21 mouse cellular contexts compared by ENCODE assay signal in genomic region chr3:53149625-53150320, GRCm38 (mm10).
A peak's percentile ranks its signal among the peaks of the same experiment; 100 is the strongest.
DNase-seq lines count a peak whose midpoint lies in the region; ATAC-seq and TF ChIP-seq lines count a peak whose summit lies in the region.
"Had no signal": no experiment of that assay in that cellular context is flagged by ENCODE, and none has a peak within 500 bp of the region (broad histone marks: within the 10 kb centered on the region; RNA-seq: fewer than 3 reads in every experiment).

No protein-coding gene starts in this region.

- H3K27me3 ChIP-seq in midbrain, postnatal 0 days (ENCODE audit: insufficient read depth, low read length), result no peaks in the 10 kb centered on the region
- H3K27me3 ChIP-seq in midbrain, embryonic 11.5 days (ENCODE audit: control insufficient read depth, insufficient read depth, low read length), result no peaks in the 10 kb centered on the region
- H3K27me3 ChIP-seq in intestine, embryonic 15.5 days (replicated peaks), result no peaks in the 10 kb centered on the region
- H3K27me3 ChIP-seq: heart, embryonic 15.5 days; lung, embryonic 15.5 days; Patski had no signal

- TF ChIP-seq CTCF in midbrain, postnatal 0 days (IDR thresholded peaks at IDR 0.05), result no peak

- no peak overlapping the region for H3K9ac ChIP-seq in midbrain, postnatal 0 days (replicated peaks; ENCODE audit: low read length, poor library complexity, severe bottlenecking)
- no peak overlapping the region for H3K9ac ChIP-seq in midbrain, embryonic 11.5 days (ENCODE audit: low read length)
- no peak overlapping the region for H3K9ac ChIP-seq in intestine, embryonic 15.5 days
- H3K9ac ChIP-seq: heart, embryonic 15.5 days; liver, embryonic 14.5 days; lung, embryonic 15.5 days had no signal

- no peak for DNase-seq in frontal cortex, postnatal 10 days (ENCODE audit: low spot score in 2 of 2)
- DNase-seq in midbrain, postnatal 0 days (ENCODE audit: low spot score), result peak; percentile 37
- DNase-seq in midbrain, embryonic 11.5 days (ENCODE audit: low spot score, missing footprints), result no peak
- DNase-seq in cerebellum, adult 18-20 months, result peak; percentile 81 to 89
- DNase-seq in cerebellum, postnatal 25 days, result peak; percentile 77 to 83
- DNase-seq in yolk sac, embryonic 10.5 days (ENCODE audit: low spot score), result no peak
- DNase-seq: adrenal gland, postnatal 36 days; heart, adult 2 months; heart, postnatal 4 days; kidney, adult 2 months; kidney, postnatal 14 days; lung, postnatal 4 days; spleen, adult 18-20 months; thymus, adult 2 months had no signal

- no peak overlapping the region for H3K27ac ChIP-seq in midbrain, postnatal 0 days (ENCODE audit: low read depth, low read length)
- no peak overlapping the region for H3K27ac ChIP-seq in midbrain, embryonic 11.5 days (ENCODE audit: low read depth, low read length)
- no peak overlapping the region for H3K27ac ChIP-seq in intestine, embryonic 15.5 days
- H3K27ac ChIP-seq: heart, adult 2 months; heart, embryonic 15.5 days; liver, embryonic 14.5 days; lung, embryonic 15.5 days had no signal

- no peaks in the 10 kb centered on the region for H3K36me3 ChIP-seq in midbrain, postnatal 0 days (ENCODE audit: insufficient read depth, low read length)
- H3K36me3 ChIP-seq in midbrain, embryonic 11.5 days (ENCODE audit: control insufficient read depth, insufficient read depth, low read length), result no peaks in the 10 kb centered on the region
- no peaks in the 10 kb centered on the region for H3K36me3 ChIP-seq in intestine, embryonic 15.5 days
- H3K36me3 ChIP-seq: lung, embryonic 15.5 days had no signal

- H3K4me3 ChIP-seq in midbrain, postnatal 0 days (ENCODE audit: low read depth, low read length), result no peak overlapping the region
- no peak overlapping the region for H3K4me3 ChIP-seq in midbrain, embryonic 11.5 days (ENCODE audit: low read depth, low read length)
- H3K4me3 ChIP-seq in intestine, embryonic 15.5 days (replicated peaks), result no peak overlapping the region
- H3K4me3 ChIP-seq: heart, adult 2 months; heart, embryonic 15.5 days; lung, embryonic 15.5 days had no signal

- H3K9me3 ChIP-seq in midbrain, postnatal 0 days (ENCODE audit: low read length), result no peaks in the 10 kb centered on the region
- H3K9me3 ChIP-seq in midbrain, embryonic 11.5 days (ENCODE audit: control insufficient read depth, low read length), result no peaks in the 10 kb centered on the region
- H3K9me3 ChIP-seq in intestine, embryonic 15.5 days, result no peaks in the 10 kb centered on the region

- H3K4me2 ChIP-seq in midbrain, postnatal 0 days (ENCODE audit: low read depth, low read length, poor library complexity, severe bottlenecking), result no peak overlapping the region
- H3K4me2 ChIP-seq in midbrain, embryonic 11.5 days, result no peak overlapping the region
- no peak overlapping the region for H3K4me2 ChIP-seq in intestine, embryonic 15.5 days (replicated peaks)
- H3K4me2 ChIP-seq: heart, embryonic 15.5 days; lung, embryonic 15.5 days had no signal

- 92% methylated on average over 7 of the region's 7 CpGs for WGBS in midbrain, postnatal 0 days
- WGBS in midbrain, embryonic 11.5 days, result 92% methylated on average over 7 of the region's 7 CpGs
- WGBS in intestine, embryonic 15.5 days, result 90% methylated on average over 7 of the region's 7 CpGs

- no peaks in the 10 kb centered on the region for H3K4me1 ChIP-seq in midbrain, postnatal 0 days (ENCODE audit: insufficient read depth, low read length)
- H3K4me1 ChIP-seq in midbrain, embryonic 11.5 days (ENCODE audit: control insufficient read depth, insufficient read depth, low read length), result no peaks in the 10 kb centered on the region; the same call in 1 of the 2 replicates
- no peaks in the 10 kb centered on the region for H3K4me1 ChIP-seq in intestine, embryonic 15.5 days (replicated peaks)
- H3K4me1 ChIP-seq: lung, embryonic 15.5 days had no signal

- peak; percentile 82 for ATAC-seq in frontal cortex, adult (ENCODE audit: low TSS enrichment)
- no peak for ATAC-seq in midbrain, postnatal 0 days (ENCODE audit: low FRiP score)
- ATAC-seq in midbrain, embryonic 11.5 days (ENCODE audit: low FRiP score), result no peak
- ATAC-seq in intestine, embryonic 15.5 days, result no peak
- ATAC-seq: CD4-positive, CD25-positive, alpha-beta regulatory T cell, adult 4 months; Patski had no signal

Comparison
In these comparisons a context has a peak if more than half of its experiments do, and no peak if none do; other contexts are left out.
1. DNase-seq: peak in midbrain, postnatal 0 days (single experiment), cerebellum, adult 18-20 months (2 of 2) and cerebellum, postnatal 25 days (2 of 2); none in frontal cortex, postnatal 10 days (0 of 2), midbrain, embryonic 11.5 days (single experiment) and yolk sac, embryonic 10.5 days (single experiment).